Mouse (Mus musculus) brain, embryonic 14.5 days (tissue): ENCODE data around the gene Nfkbil1. TPM values are rescaled to one million over a fixed set of nuclear protein-coding genes. Genes with fewer than 3 reads are reported as not detected.
"Not testable (repeated sequence)": the region's sequence is repeated elsewhere in the genome, so short reads cannot be mapped to it uniquely, and the experiment has no call there.

Experiments
- DNase-seq: peaks from one replicate; pipeline ENCODE4 v3.0.0-alpha.2; 2011; ENCODE audit warnings: low read depth
- CTCF ChIP-seq: fragments of 200-500 bp; IDR thresholded peaks from 2 replicates; pipeline ENCODE4 v1.5.1; 2012; ENCODE audit warnings: inconsistent platforms, mild to moderate bottlenecking, moderate library complexity, borderline replicate concordance; ENCODE audit not compliant: insufficient read depth, insufficient read length; ENCODE audit errors: extremely low read depth
- POLR2A ChIP-seq: fragments of 200-500 bp; IDR thresholded peaks from 2 replicates; pipeline ENCODE4 v1.6.1; 2012; ENCODE audit warnings: mild to moderate bottlenecking, inconsistent platforms, borderline replicate concordance; ENCODE audit not compliant: poor library complexity, insufficient read depth, insufficient read length, severe bottlenecking; ENCODE audit errors: extremely low read depth
- polyA plus RNA-seq: library from polyadenylated mRNA; depleted of rRNA; stranded (reverse); fragments of >200 nt; gene quantifications from 2 replicates; pipeline ENCODE4 v1.2.3, GENCODE M21; 2012

The Nfkbil1 gene
- polyA plus RNA-seq, 1 experiment: 13.4 TPM

DNA sequence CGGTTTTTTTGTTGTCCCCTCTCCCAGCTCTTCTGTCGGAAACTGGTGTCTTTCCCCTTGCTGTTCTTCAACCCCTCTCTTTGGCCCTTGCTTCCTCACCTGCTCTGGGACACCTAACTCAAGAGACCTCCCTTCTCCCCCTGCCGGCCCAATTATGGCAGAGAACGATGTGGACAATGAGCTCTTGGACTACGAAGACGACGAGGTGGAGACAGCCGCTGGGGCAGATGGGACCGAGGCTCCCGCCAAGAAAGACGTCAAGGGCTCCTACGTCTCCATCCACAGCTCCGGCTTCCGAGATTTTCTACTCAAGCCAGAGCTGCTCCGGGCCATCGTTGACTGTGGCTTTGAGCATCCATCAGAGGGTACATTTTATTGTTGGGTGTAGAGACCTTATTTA, 7.5 kb upstream of the Nfkbil1 start:
- TF ChIP-seq POLR2A (no peak), CTCF (no peak)
- peak; percentile 85 for DNase-seq

- TF ChIP-seq CTCF (peak; percentile 26; the same call in 1 of the 2 replicates), POLR2A (0 out of 2 replicates have a peak, but pooled peaks have one; percentile 35)
- peak; percentile 80 for DNase-seq
Measured at GRCm38 (mm10) chr17:35242015-35242941, 6.7 kb upstream of the Nfkbil1 start.

DNA sequence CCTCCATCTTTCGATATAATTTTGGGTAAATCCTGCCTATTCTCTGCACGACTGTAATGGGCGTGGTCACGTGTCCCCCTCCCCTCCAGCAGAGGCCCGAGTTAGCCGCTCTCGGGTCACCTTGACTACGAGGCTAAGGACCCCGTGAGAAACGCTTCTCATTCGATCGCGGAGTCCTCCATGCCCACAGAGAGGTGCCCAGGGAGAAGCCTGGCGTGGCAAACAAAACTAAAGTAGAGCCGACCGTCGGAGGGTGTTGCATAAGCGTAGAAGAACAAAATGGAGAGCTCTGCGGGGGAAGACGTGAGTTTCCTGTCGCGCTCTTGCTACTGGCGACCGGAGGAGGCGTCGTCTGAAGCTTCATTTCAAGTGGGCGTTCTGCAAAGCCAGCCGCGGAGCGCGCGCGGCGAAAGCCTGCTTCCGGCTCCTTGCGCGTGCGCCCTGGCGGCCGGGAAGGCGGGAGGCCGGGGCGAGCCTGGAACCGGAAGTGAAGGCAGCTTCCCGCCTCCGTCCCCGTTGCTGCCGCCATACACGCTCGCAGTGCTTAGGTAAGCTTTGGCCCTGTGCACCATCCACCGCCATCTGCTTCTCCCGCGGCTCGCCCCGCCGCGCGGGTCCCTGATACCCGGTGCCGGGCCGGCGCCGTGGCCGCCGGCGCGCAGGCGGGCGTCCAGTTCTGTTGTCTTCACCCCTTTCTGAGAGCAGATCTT, 5.9 kb upstream of the Nfkbil1 start, which contains the start of gene Ddx39b:
Gene Ddx39b, plus strand, starts transcription at position 442 of the 710 bp plus-strand sequence.
- DNase-seq: peak; percentile 99
- TF ChIP-seq CTCF (no peak), POLR2A (peak; percentile 61)

DNA sequence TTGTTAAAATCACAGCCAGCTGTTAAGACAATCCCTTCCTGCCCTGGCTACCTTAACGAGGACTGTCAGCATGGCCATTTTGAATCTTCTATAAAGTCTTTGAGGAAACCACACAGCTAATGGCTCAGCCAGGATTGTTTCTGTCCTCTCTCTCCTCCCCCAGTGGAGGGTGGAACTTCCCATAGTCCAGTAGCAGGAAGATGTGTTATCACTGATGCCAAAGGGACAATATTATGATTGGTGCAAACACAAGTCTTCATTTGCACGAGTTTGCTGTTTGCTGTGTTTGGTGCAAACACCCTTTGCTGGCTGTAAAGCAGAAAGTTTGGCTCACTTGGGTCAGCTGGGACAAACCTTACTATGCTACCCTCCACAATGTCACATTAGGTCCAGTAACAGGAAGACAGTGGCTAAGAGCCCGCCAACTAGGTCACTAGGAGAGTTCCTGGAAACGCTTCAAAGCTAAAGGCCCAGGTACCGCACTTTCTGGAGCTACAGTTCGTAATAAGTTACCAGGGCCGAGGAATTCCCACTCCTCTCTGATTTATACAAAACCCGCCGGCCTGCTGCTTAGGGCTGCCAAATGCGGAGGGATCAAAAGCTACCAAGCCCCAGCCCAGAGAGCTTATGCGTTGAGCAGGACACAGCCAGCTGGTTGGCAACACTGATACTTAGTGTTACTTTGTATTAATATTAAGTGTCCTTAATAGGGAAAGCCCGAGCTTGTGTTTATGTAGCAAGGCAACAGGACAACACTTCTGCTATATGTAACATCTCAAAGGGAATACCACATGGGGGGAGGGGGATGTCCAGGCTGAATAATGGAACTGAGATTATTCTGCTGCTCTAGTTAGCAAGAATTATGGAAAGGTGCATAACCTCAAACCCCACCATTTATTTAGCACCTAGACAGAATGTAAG, 5.1 kb upstream of the Nfkbil1 start:
- DNase-seq: no peak
- TF ChIP-seq POLR2A (no peak), CTCF (no peak)

DNA sequence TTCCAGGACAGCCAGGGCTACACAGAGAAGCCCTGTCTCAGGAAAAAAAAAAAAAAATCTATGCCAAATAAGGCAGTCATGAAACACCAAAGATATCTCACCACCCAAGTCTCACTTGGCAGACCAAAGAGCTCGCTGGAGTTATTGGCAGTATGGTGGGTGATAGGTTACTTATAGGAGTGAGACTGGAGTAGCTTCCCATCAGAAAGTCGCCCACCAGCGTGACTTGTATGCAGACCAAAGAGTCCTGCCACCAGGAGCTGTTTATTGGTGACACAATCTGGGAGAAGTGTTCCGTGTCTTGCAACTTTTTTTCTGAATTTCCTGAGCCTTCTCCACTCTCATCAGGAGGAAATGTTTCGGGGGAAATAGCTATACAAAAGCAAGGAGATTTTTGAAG, 4.1 kb upstream of the Nfkbil1 start:
- TF ChIP-seq POLR2A (no peak), CTCF (no peak)
- DNase-seq: no peak

DNA sequence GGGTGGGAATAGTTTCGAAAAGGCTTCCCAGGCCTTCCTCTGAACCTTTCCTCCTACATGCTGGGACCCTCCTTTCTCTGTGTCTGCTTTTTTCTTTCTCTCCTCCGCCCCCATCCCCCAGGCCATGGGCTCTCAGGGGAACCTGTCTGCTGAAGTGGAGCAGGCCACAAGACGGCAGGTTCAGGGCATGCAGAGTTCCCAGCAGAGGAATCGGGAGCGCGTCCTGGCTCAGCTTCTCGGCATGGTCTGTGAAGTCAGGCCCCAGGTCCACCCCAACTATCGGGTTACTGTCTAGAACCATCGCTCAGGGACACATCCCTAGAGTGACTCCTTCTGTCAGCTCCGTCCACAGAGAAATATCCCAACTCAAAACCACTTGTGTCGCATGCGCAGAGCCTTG, 1.9 kb upstream of the Nfkbil1 start:
- TF ChIP-seq POLR2A: no peak
- no peak for TF ChIP-seq CTCF
- no peak for DNase-seq

DNA sequence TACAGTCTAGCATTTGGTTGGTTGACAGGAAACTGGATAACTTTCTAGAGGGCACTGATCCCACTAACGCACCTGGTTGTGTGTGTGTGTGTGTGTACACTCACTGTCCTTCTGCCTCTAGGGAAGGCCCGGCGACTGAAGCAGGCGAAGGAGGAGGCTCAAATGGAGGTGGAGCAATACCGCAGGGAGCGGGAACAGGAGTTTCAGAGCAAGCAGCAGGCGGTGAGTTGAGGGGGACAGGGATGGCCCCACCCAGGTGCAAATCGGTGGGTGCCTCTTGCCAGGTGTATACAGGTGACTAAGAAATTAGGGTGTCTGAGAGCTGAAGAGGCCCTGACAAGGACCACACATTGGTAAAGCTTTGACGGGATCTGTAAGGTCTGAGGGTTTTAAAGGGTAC, 1.4 kb upstream of the Nfkbil1 start:
- TF ChIP-seq CTCF: no peak
- no peak for TF ChIP-seq POLR2A

DNA sequence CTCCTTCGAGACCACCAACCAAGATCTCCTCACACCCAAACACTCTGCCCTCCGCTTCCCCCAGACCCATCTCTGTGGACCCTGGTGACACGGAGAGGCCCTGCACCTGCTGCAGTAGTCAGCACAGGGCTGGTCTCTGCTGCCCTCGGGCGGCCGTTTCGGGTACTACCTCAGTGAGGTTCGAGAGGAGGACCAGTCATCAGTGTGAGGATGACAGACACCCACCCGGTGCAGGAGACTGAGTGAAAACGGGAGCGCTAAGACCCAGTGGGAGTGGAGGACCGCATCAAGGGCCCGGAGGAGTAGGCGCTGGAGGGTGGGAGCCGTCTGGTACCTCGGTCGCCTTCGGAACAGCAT, 776 bp upstream of the Nfkbil1 start:
- DNase-seq: peak; percentile 95

More for the DNA sequence above, 1.4 kb upstream of the Nfkbil1 start:
- no peak for DNase-seq

DNA sequence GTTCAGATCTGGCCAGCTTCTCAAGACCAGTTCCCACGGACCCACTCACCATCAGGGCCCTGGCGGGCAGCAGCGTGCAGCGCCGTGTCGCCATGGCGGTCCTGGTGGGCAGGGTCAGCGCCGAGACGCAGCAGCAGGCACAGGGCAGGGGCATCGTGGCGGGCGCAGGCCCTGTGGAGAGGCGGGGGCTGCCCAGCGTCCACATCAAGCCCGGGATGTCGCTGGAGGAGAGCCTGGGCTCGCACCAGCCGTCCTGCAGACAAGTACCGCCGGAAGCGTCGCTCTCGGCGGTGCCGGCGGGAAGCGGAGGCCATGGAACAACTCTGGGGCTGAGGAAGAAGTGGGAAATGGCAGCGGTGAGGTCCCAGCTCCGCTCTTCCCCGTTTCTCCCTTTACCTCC, 689 bp downstream of the Nfkbil1 start:
- peak; percentile 54 for DNase-seq
- TF ChIP-seq CTCF (no peak), POLR2A (no peak)

More for the DNA sequence above, 776 bp upstream of the Nfkbil1 start:
- TF ChIP-seq POLR2A: peak; percentile 28; the same call in 1 of the 2 replicates
- TF ChIP-seq CTCF: peak; percentile 98

DNA sequence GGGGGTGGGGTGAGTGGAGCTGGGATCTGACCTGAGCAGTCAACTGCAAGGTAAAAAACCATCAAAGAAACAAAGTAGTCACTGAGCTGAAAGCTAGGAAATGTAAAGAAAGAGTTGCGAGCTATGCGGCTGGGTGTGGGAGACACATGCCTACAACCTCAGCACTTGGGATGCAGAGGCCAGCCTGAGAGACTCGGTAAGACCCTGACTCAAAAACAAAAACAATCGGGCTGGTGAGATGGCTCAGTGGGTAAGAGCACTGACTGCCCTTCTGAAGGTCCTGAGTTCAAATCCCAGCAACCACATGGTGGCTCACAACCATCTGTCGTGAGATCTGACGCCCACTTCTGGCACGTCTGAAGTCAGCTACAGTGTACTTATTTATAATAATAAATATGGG, 1.5 kb downstream of the Nfkbil1 start:
- not testable (repeated sequence) for DNase-seq

GRCm38 (mm10) chr17:35233114-35233980, 2.2 kb downstream of the Nfkbil1 start, which contains the start of gene Atp6v1g2:
TSS of gene Atp6v1g2 (plus strand) at chr17:35233660.
- no peak for TF ChIP-seq POLR2A
- no peak for TF ChIP-seq CTCF
- DNase-seq: peak; percentile 25
